Mouse (Mus musculus) MEL (cell line): ENCODE results near the gene Gtf2h3. TPM values are rescaled to one million over a fixed set of nuclear protein-coding genes. Genes with fewer than 3 reads are reported as not detected.
A peak's percentile ranks its signal among the peaks of the same experiment; 100 is the strongest.
"Not testable (repeated sequence)": the region's sequence is repeated elsewhere in the genome, so short reads cannot be mapped to it uniquely, and the experiment has no call there.

Experiments used
- DNase-seq: peaks from one replicate; pipeline ENCODE4 v3.0.0; 2011; ENCODE audit warnings: low read depth, low spot score
- H3K27ac ChIP-seq: 2 replicates; pipeline ENCODE4 v1.5.1; 2012; ENCODE audit warnings: low read depth, mild to moderate bottlenecking, control low read depth, low read length, moderate library complexity; ENCODE audit not compliant: control insufficient read depth
- H3K27me3 ChIP-seq, 2 experiments: fragments of 150-350 bp in 1 of 2; sonication (generic) in 1 of 2; 2 replicates each; pipeline ENCODE4 v1.6.1; 2012; ENCODE audit warnings: low read length in 2 of 2, mild to moderate bottlenecking in 2 of 2, improper control_type of control experiment in 1 of 2, moderate library complexity in 1 of 2; ENCODE audit not compliant: insufficient read depth in 2 of 2, control insufficient read depth in 1 of 2
- H3K36me3 ChIP-seq, 2 experiments: 2 replicates each; pipeline ENCODE4 v1.6.1; 2012 to 2014; ENCODE audit warnings: low read length in 2 of 2, improper control_type of control experiment in 1 of 2, inconsistent platforms in 1 of 2, mild to moderate bottlenecking in 1 of 2; ENCODE audit not compliant: insufficient read depth in 2 of 2, control insufficient read depth in 1 of 2
- H3K4me1 ChIP-seq, 2 experiments: fragments of 150-350 bp in 1 of 2; sonication (generic) in 1 of 2; 2 replicates each; pipeline ENCODE4 v1.6.1; 2012; ENCODE audit warnings: low read length in 2 of 2, improper control_type of control experiment in 1 of 2, mild to moderate bottlenecking in 1 of 2; ENCODE audit not compliant: insufficient read depth in 2 of 2, control insufficient read depth in 1 of 2
- H3K4me3 ChIP-seq, 2 experiments: fragments of 150-350 bp in 1 of 2; sonication (generic) in 1 of 2; 2 replicates each; pipeline ENCODE4 v1.5.1; 2012; ENCODE audit warnings: low read depth in 2 of 2, low read length in 2 of 2, mild to moderate bottlenecking in 2 of 2, moderate library complexity in 2 of 2, control low read depth in 1 of 2, improper control_type of control experiment in 1 of 2; ENCODE audit not compliant: control insufficient read depth in 1 of 2, insufficient read depth in 1 of 2
- H3K79me2 ChIP-seq: 2 replicates; pipeline ENCODE4 v1.6.1; 2012; ENCODE audit warnings: mild to moderate bottlenecking, low read length, moderate library complexity; ENCODE audit not compliant: control insufficient read depth, poor library complexity, insufficient read depth
- H3K9ac ChIP-seq: 2 replicates; pipeline ENCODE4 v1.6.1; 2012; ENCODE audit warnings: low read depth, mild to moderate bottlenecking, control low read depth, low read length, moderate library complexity; ENCODE audit not compliant: control insufficient read depth, poor library complexity, severe bottlenecking
- H3K9me3 ChIP-seq: fragments of 150-350 bp; sonication (generic); replicated peaks from 2 replicates; pipeline ENCODE4 v1.6.1; 2012; ENCODE audit warnings: mild to moderate bottlenecking, low read length, improper control_type of control experiment, moderate library complexity; ENCODE audit not compliant: insufficient read depth
- CHD2 ChIP-seq: IDR thresholded peaks from 2 replicates; pipeline ENCODE4 v1.6.1; 2011; ENCODE audit warnings: low read length, improper control_type of control experiment
- ELF1 ChIP-seq: IDR thresholded peaks from 2 replicates; pipeline ENCODE4 v1.6.1; 2014; ENCODE audit warnings: low read depth, mild to moderate bottlenecking, inconsistent platforms, low read length, improper control_type of control experiment, moderate library complexity
- EP300 ChIP-seq, 2 experiments: IDR thresholded peaks; 2 replicates each; pipeline ENCODE4 v1.6.1; 2011; ENCODE audit warnings: improper control_type of control experiment in 2 of 2, low read length in 2 of 2, low read depth in 1 of 2, mild to moderate bottlenecking in 1 of 2
- ETS1 ChIP-seq: IDR thresholded peaks from 2 replicates; pipeline ENCODE4 v1.6.1; 2012; ENCODE audit warnings: low read depth, mild to moderate bottlenecking, inconsistent platforms, low read length, improper control_type of control experiment, moderate library complexity
- GABPA ChIP-seq: IDR thresholded peaks from 2 replicates; pipeline ENCODE4 v1.6.1; 2012; ENCODE audit warnings: low read depth, mild to moderate bottlenecking, inconsistent platforms, low read length, improper control_type of control experiment, moderate library complexity
- KAT2A ChIP-seq: conservative IDR thresholded peaks from 2 replicates; pipeline ENCODE4 v1.6.1; 2012; ENCODE audit warnings: low read depth, low read length, improper control_type of control experiment, inconsistent platforms
- MAX ChIP-seq: IDR thresholded peaks from 2 replicates; pipeline ENCODE4 v1.6.1; 2011; ENCODE audit warnings: low read length, improper control_type of control experiment
- MEF2A ChIP-seq: IDR thresholded peaks from 2 replicates; pipeline ENCODE4 v1.6.1; 2014; ENCODE audit warnings: low read depth, mild to moderate bottlenecking, inconsistent platforms, low read length, improper control_type of control experiment; ENCODE audit not compliant: poor library complexity, insufficient replicate concordance, severe bottlenecking; ENCODE audit errors: extremely low read depth
- MYB ChIP-seq: IDR thresholded peaks from 2 replicates; pipeline ENCODE4 v1.6.1; 2011; ENCODE audit warnings: mild to moderate bottlenecking, low read depth, low read length, improper control_type of control experiment
- MYC ChIP-seq: IDR thresholded peaks from 2 replicates; pipeline ENCODE4 v1.6.1; 2011; ENCODE audit warnings: low read depth, mild to moderate bottlenecking, low read length, improper control_type of control experiment, moderate library complexity
- NELFE ChIP-seq: IDR thresholded peaks from 2 replicates; pipeline ENCODE4 v1.6.1; 2011; ENCODE audit warnings: low read depth, low read length, improper control_type of control experiment
- POLR2A ChIP-seq, 2 experiments: IDR thresholded peaks; 2 replicates each; pipeline ENCODE4 v1.6.1; 2011 to 2012; ENCODE audit warnings: low read length in 2 of 2, mild to moderate bottlenecking in 2 of 2, control low read depth in 1 of 2, improper control_type of control experiment in 1 of 2, low read depth in 1 of 2, moderate library complexity in 1 of 2; ENCODE audit not compliant: control insufficient read depth in 1 of 2, insufficient read depth in 1 of 2, poor library complexity in 1 of 2
- POLR2AphosphoS2 ChIP-seq: IDR thresholded peaks from 2 replicates; pipeline ENCODE4 v1.6.1; 2011; ENCODE audit warnings: low read length, improper control_type of control experiment
- POLR2AphosphoS5 ChIP-seq: IDR thresholded peaks from 2 replicates; pipeline ENCODE4 v1.6.1; 2012; ENCODE audit warnings: low read depth, borderline replicate concordance, mild to moderate bottlenecking, inconsistent platforms, low read length, moderate library complexity, mixed read lengths
- RAD21 ChIP-seq: IDR thresholded peaks from 2 replicates; pipeline ENCODE4 v1.6.1; 2011; ENCODE audit warnings: mild to moderate bottlenecking, low read depth, low read length, improper control_type of control experiment
- SIN3A ChIP-seq: IDR thresholded peaks from 2 replicates; pipeline ENCODE4 v1.6.1; 2012; ENCODE audit warnings: low read length, improper control_type of control experiment, inconsistent platforms
- SMC3 ChIP-seq: IDR thresholded peaks from 2 replicates; pipeline ENCODE4 v1.6.1; 2011; ENCODE audit warnings: low read depth, low read length, improper control_type of control experiment
- TAL1 ChIP-seq: IDR thresholded peaks from 2 replicates; pipeline ENCODE4 v1.6.1; 2012; ENCODE audit warnings: mild to moderate bottlenecking, inconsistent platforms, low read length, moderate library complexity, mixed read lengths
- TCF12 ChIP-seq: IDR thresholded peaks from 2 replicates; pipeline ENCODE4 v1.6.1; 2014; ENCODE audit warnings: low read depth, mild to moderate bottlenecking, inconsistent platforms, low read length, improper control_type of control experiment, moderate library complexity
- UBTF ChIP-seq: IDR thresholded peaks from 2 replicates; pipeline ENCODE4 v1.6.1; 2012; ENCODE audit warnings: low read depth, mild to moderate bottlenecking, inconsistent platforms, low read length, improper control_type of control experiment, moderate library complexity, borderline replicate concordance; ENCODE audit not compliant: insufficient read depth
- USF1 ChIP-seq: IDR thresholded peaks from 2 replicates; pipeline ENCODE4 v1.6.1; 2014; ENCODE audit warnings: low read depth, mild to moderate bottlenecking, inconsistent platforms, low read length, improper control_type of control experiment, moderate library complexity
- USF2 ChIP-seq, 2 experiments: IDR thresholded peaks; 2 replicates each; pipeline ENCODE4 v1.6.1; 2011 to 2012; ENCODE audit warnings: improper control_type of control experiment in 2 of 2, low read length in 2 of 2, borderline replicate concordance in 1 of 2, inconsistent platforms in 1 of 2, low read depth in 1 of 2, mild to moderate bottlenecking in 1 of 2; ENCODE audit not compliant: insufficient read depth in 1 of 2
- ZC3H11A ChIP-seq: IDR thresholded peaks from 2 replicates; pipeline ENCODE4 v1.6.1; 2012; ENCODE audit warnings: low read depth, mild to moderate bottlenecking, inconsistent platforms, low read length, improper control_type of control experiment
- ZKSCAN1 ChIP-seq: IDR thresholded peaks from 2 replicates; pipeline ENCODE4 v1.6.1; 2012; ENCODE audit warnings: low read depth, mild to moderate bottlenecking, inconsistent platforms, low read length, improper control_type of control experiment, moderate library complexity
- ZNF384 ChIP-seq: IDR thresholded peaks from 2 replicates; pipeline ENCODE4 v1.6.1; 2012; ENCODE audit warnings: low read depth, mild to moderate bottlenecking, inconsistent platforms, low read length, improper control_type of control experiment
- polyA plus RNA-seq, 2 experiments: library from polyadenylated mRNA; stranded (reverse) in 1 of 2; unstranded in 1 of 2; fragments of >175 nt in 1 of 2; fragments of >200 nt in 1 of 2; gene quantifications; 2 replicates each; pipeline versions ENCODE4 v1.2.1 to v1.2.4; 2012; ENCODE audit warnings: low replicate concordance in 2 of 2, low read depth in 1 of 2; ENCODE audit not compliant: insufficient read length in 2 of 2, insufficient read depth in 1 of 2, missing spikeins in 1 of 2
- total RNA-seq: library from RNA; depleted of rRNA; stranded (reverse); fragments of 300-350 nt; gene quantifications from 2 replicates; pipeline ENCODE4 v1.2.3, GENCODE M21; 2012

Gtf2h3 gene
- total and polyA plus RNA-seq, 3 experiments, result 86.1 to 116 TPM; not detected in 1

GRCm38 (mm10) chr5:124592768-124593167, 13.8 kb downstream of the Gtf2h3 start:
- H3K9me3 ChIP-seq, result no peaks in the 10 kb centered on the region
- no peak overlapping the region for H3K27ac ChIP-seq
- no peaks in the 10 kb centered on the region for H3K27me3 ChIP-seq
- H3K79me2 ChIP-seq, result no peaks in the 10 kb centered on the region
- no peak overlapping the region for H3K9ac ChIP-seq
- H3K4me3 ChIP-seq, result no peak overlapping the region
- H3K36me3 ChIP-seq, result peaks cover 0 to 5% of the 10 kb centered on the region in 2 experiments; a peak in 2 of 4 replicates
- TF ChIP-seq KAT2A, result no peak
- no peak for TF ChIP-seq GABPA
- TF ChIP-seq CHD2, result no peak
- no peak for TF ChIP-seq POLR2A (IDR thresholded peaks at IDR 0.05; ENCODE audit: control insufficient read depth in 1 of 2, insufficient read depth in 1 of 2, low read depth in 1 of 2, low read length in 2 of 2, poor library complexity in 1 of 2)
- no peak for TF ChIP-seq SMC3
- no peak for TF ChIP-seq POLR2AphosphoS2
- no peak for TF ChIP-seq POLR2AphosphoS5
- TF ChIP-seq ZNF384, result no peak
- no peak for TF ChIP-seq USF1
- TF ChIP-seq ELF1, result no peak
- no peak for TF ChIP-seq MYC
- no peak for TF ChIP-seq MEF2A
- no peak for TF ChIP-seq MAX
- no peak for TF ChIP-seq RAD21
- TF ChIP-seq TAL1, result no peak
- no peak for DNase-seq
- no peaks in the 10 kb centered on the region for H3K4me1 ChIP-seq

DNA sequence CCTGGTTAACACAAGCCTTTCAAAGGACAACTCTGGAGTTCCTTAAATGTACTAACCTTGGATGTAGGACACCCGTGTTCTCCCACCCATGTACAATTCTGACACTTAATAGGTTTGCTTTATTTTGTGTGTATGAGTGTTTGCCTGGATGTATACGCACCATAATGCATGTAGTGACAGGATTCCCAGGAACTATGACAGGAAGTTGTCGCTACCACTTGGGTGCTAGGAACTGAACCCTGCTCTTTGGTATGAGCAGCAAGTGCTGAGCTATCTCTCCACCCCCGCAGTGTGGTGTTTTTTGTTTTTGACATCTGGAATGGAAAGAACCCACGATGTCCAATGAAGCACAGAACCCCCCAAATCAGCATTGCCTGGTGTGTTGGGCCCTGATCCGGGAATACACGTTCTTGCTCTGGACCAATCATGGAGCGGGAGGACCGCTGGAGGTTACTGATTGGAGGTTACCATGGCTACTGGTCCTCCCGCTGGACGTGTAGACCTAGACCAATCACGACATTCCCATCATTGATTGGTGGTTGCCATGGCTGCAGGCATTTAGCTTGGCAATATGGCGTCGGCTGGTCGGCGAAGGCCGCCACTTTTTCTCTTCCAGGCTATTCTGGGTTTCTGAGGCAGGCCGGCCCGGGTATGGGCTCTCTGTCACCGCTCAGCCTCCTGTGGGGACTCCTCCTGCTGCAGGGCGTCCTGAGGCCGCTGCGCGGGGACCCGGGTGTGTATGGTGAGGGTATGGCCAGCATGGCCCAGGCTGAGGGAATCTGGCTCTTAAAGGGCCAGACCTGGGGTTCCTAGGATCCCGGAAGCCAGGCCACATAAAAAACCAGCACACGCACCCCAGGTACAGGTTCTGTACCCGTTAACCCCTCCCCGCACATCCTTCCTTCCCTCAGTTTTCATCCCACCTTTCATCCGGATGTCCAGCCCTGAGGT, 19.6 kb downstream of the Gtf2h3 start:
- TF ChIP-seq USF2 (IDR thresholded peaks at IDR 0.05; ENCODE audit: borderline replicate concordance in 1 of 2, insufficient read depth in 1 of 2, low read depth in 1 of 2, low read length in 2 of 2) (no peak), ZKSCAN1 (no peak), SIN3A (no peak), POLR2AphosphoS2 (no peak), NELFE (no peak), ETS1 (no peak), SMC3 (no peak), RAD21 (no peak), UBTF (no peak), EP300 (IDR thresholded peaks at IDR 0.05; ENCODE audit: low read depth in 1 of 2, low read length in 2 of 2) (no peak), MYB (no peak), ZC3H11A (no peak), TCF12 (no peak)
- TF ChIP-seq, all 39 proteins: peak for 0
- DNase-seq, result no peak
- Histone ChIP-seq H3K27me3 (no peaks in the 10 kb centered on the region), H3K4me3 (no peak overlapping the region), H3K36me3 (peaks cover 0 to 2% of the 10 kb centered on the region in 2 experiments; a peak in 1 of 4 replicates), H3K79me2 (no peaks in the 10 kb centered on the region), H3K27ac (no peak overlapping the region), H3K9ac (no peak overlapping the region), H3K9me3 (no peaks in the 10 kb centered on the region), H3K4me1 (no peaks in the 10 kb centered on the region)

DNA sequence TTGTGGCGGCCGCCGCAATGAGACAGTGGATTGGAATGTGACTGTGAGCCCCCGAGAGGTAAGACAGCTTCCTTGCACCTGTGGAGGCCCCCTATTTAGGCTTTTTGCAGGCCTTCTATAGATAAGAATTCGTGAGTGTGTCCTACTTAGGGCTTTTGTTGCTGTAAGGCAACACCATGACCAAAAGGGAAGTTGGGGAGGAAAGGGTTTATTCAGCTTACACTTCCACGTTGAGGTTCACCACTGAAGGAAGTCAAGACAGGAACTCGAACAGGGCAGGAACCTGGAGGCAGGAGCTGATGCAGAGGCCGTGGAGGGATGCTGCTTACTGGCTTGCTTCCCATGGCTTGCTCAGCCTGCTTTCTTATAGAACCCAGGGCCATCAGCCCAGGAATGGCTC, 20.8 kb downstream of the Gtf2h3 start:
- H3K36me3 ChIP-seq, H3K27me3 ChIP-seq, H3K4me1 ChIP-seq, H3K9me3 ChIP-seq, H3K4me3 ChIP-seq, H3K9ac ChIP-seq, H3K27ac ChIP-seq, H3K79me2 ChIP-seq: not testable (repeated sequence)
- peak; percentile 50 for DNase-seq
